Mouse (Mus musculus) erythroblast, embryonic 14.5 days (primary cell): ENCODE data around the gene Ier5l. TPM values are rescaled to one million over a fixed set of nuclear protein-coding genes. Genes with fewer than 3 reads are reported as not detected.

Experiments used
- H3K27me3 ChIP-seq: 2 replicates; pipeline ENCODE4 v1.6.1; 2012; ENCODE audit warnings: inconsistent platforms; ENCODE audit not compliant: control insufficient read depth
- H3K36me3 ChIP-seq: 2 replicates; pipeline ENCODE4 v1.6.1; 2012; ENCODE audit warnings: mild to moderate bottlenecking, inconsistent platforms; ENCODE audit not compliant: control insufficient read depth
- H3K4me1 ChIP-seq: 2 replicates; pipeline ENCODE4 v1.6.1; 2012; ENCODE audit warnings: inconsistent platforms; ENCODE audit not compliant: control insufficient read depth
- H3K4me3 ChIP-seq: replicated peaks from 2 replicates; pipeline ENCODE3; 2012; ENCODE audit warnings: moderate library complexity, mild to moderate bottlenecking, inconsistent platforms
- H3K9me3 ChIP-seq: 2 replicates; pipeline ENCODE4 v1.6.1; 2012; ENCODE audit warnings: low read length, inconsistent platforms, mixed read lengths; ENCODE audit not compliant: control insufficient read depth
- GATA1 ChIP-seq: IDR thresholded peaks from 2 replicates; pipeline ENCODE4 v1.6.1; 2012; ENCODE audit warnings: low read length, inconsistent platforms, mixed read lengths
- TAL1 ChIP-seq: IDR thresholded peaks from 3 replicates; pipeline ENCODE4 v1.6.1; 2012; ENCODE audit warnings: low read length, inconsistent platforms, mixed read lengths
- polyA plus RNA-seq: library from polyadenylated mRNA; stranded (reverse); fragments of >175 nt; gene quantifications from 2 replicates; pipeline ENCODE4 v1.2.3, GENCODE M21; 2012

Ier5l gene
- polyA plus RNA-seq, result 0.02 TPM in 2 replicates

DNA sequence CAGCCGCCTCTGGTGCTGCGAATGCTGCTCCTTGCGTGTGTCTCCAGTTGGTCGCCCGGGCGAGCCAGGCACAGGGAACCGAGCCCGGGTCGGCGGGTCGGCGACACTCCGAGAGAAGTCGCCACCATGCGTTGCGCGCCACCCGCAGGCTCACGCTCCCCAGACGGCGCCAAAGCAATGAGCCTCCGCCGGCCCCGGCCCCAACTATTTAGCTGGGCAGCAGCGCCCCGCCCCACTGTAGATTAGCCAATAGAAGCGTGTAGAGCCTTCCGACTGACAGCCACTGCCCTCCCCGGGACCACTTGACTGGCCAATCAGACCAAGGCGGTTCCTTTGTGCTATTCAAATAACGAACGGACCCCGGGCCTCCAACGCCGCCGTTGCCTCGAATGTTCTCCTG lies at the start of gene Ier5l:
Gene Ier5l (minus strand): TSS at position 181 of the 400 bp plus-strand sequence.
- H3K27me3 ChIP-seq, result peaks cover 74% of the 10 kb centered on the region
- H3K4me3 ChIP-seq, result peak within 1 kb of the TSS; percentile 46

DNA sequence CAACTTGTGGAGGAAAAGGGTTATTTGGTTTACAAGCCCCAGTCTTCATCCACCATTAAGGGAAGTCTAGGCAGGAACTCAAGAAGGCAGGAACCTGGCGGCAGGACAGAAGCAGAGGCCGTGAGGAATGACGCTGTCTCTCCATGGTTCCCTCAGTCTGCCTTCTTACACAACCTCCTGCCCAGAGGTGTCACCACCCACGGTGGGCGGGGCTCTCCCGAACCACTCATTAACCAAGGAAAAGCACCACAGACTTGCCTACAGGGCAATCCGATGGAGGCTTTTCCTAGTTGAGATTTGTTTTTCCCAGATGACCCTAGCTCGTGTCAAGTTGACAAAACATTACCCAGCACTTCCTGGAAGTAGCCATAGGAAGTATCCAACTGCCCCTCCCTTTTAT lies 49.7 kb upstream of the Ier5l start:
- TF ChIP-seq GATA1 (no peak), TAL1 (no peak)
- Histone ChIP-seq H3K36me3 (no peaks in the 10 kb centered on the region), H3K4me1 (no peaks in the 10 kb centered on the region), H3K9me3 (no peaks in the 10 kb centered on the region), H3K4me3 (no peak overlapping the region), H3K27me3 (no peaks in the 10 kb centered on the region)

More for the DNA sequence above, at the start of gene Ier5l:
- Histone ChIP-seq H3K4me1 (peaks cover 12% of the 10 kb centered on the region), H3K9me3 (no peaks in the 10 kb centered on the region; the same call in 1 of the 2 replicates), H3K36me3 (no peaks in the 10 kb centered on the region)
- TF ChIP-seq GATA1 (no peak), TAL1 (no peak)

DNA sequence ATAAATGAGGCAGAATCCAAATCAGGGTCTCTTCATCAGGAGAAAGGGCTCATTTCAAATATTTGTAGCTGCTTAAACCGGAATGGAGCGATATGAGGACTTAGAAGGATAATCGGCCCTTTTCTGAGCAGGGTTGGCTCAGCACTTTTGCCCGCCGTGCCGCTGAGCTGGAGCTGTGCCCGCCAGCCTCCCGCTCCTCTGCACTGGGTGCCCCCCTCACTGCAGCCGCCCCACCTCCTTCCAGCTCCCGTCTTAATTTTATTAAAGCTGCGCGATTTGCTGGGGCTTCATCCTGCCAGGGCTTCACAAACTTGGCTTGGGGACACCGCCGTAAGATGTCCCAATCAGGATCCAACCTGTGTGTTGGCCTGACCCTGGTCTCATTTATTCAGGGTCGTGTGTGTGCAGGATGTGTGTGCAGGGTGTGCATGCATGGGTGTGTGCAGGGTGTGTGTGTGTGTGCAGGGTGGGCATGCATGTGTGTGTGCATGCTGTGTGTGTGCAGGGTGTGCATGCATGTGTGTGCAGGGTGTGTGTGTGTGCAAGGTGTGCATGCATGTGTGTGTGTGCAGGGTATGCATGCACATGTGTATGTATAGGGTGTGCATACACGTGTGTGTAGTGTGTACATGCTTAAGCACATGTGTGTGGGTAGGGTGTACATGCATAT lies 36.8 kb upstream of the Ier5l start:
- peaks cover 6% of the 10 kb centered on the region for H3K4me1 ChIP-seq
- H3K36me3 ChIP-seq, result no peaks in the 10 kb centered on the region
- H3K9me3 ChIP-seq, result peaks cover 9% of the 10 kb centered on the region
- TF ChIP-seq GATA1, result no peak
- no peak for TF ChIP-seq TAL1
- H3K4me3 ChIP-seq, result no peak overlapping the region
- H3K27me3 ChIP-seq, result peaks cover 3% of the 10 kb centered on the region

DNA sequence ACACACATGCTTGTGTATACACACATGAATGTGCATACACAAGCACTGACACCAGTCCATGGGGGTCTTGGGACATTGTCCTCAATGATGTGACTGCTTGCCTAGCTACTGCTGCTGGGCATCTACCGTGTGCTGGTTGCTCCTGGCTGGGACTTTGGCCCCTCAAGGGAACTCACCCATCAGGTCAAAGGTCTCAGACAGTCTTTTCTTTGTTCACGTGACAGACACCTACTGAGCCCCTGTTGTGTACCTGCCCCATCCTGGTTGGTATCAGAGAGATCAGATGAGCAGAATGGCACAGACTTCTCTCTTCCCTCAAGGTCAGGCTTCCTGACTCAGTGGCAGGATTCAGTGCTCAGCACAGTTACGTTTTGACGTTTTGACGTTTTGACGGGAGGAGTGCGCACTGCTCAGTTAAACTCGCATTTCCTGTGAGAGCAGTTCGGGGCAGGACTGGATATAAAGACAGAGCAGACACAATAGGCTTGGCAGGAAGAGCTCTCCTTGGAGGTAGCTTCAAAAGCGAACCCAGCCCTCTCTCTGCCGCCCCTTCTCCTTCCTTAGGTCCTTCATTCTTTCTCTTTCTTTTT lies 33.2 kb upstream of the Ier5l start:
- no peak overlapping the region for H3K4me3 ChIP-seq
- H3K27me3 ChIP-seq, result peaks cover 3% of the 10 kb centered on the region
- H3K9me3 ChIP-seq, result peaks cover 9% of the 10 kb centered on the region
- no peak for TF ChIP-seq TAL1
- no peak for TF ChIP-seq GATA1
- peaks cover 6% of the 10 kb centered on the region for H3K4me1 ChIP-seq
- H3K36me3 ChIP-seq, result no peaks in the 10 kb centered on the region

DNA sequence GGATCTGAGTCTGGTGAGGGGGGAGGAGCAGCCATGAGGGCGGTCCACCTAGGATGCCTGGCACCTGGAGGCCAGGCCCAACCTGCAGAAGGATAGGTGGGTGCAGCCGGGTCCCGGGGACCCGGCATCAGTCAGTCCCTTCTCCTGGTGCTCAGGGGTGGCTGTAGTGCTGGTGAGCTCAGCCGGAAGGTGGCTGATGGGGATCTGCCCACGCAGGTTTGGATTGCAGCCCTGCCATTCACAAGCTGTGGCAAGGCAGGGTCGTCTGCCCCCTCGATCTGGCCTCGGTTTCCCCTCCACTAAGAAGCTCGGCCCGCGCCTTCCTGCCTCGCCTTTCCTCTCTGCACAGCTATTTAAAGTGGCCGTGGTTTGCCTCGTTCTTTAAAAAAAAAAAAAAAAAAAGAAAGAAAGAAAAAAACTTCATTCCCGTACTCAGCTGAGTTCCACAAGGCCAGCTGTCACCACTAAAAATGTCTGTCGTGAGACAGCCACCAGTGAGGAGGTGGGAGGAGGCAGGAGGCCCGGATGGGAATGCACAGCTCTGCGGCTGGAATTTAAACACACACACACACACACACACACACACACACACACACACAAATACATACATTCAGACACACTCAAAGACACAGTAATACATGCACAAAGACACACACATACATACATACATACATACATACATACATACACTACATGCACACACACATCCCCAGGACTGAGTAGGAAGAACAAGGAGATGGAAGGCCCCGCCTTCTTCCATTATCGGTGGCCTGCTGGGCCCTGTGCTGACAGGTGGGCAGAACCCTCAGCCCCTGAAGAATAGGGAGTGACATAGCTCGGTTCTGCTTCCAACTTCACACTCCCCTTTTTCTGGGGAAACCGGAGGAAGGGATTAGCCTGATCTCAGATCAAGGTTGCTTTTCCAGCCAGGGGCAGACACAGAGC lies 29.9 kb upstream of the Ier5l start:
- Histone ChIP-seq H3K4me3 (no peak overlapping the region), H3K27me3 (peaks cover 3% of the 10 kb centered on the region), H3K36me3 (no peaks in the 10 kb centered on the region), H3K9me3 (peaks cover 9% of the 10 kb centered on the region), H3K4me1 (peaks cover 6% of the 10 kb centered on the region)
- no peak for TF ChIP-seq TAL1
- no peak for TF ChIP-seq GATA1

DNA sequence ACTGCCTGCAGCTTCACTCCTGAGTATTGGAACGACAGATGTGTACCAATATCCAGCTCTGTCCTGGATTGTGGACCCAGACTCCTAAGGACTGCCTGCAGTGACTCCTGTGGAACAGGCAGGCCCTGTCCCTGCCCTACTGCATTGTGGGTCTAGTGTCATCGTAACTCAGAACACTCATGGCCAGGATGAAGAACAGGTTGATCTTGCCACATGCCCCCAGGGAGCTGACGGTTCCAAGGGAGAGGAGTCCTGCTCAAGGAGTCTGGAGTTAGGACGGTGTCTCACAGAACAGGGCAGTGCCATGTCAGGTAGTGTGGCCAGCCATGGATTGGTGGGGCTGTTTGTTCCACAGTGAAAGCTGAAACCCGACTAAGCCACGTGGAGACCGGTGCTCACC lies 27.7 kb upstream of the Ier5l start:
- TF ChIP-seq TAL1 (no peak), GATA1 (no peak)
- Histone ChIP-seq H3K9me3 (peaks cover 7% of the 10 kb centered on the region), H3K4me3 (no peak overlapping the region), H3K4me1 (peaks cover 4% of the 10 kb centered on the region), H3K36me3 (no peaks in the 10 kb centered on the region), H3K27me3 (peaks cover 1% of the 10 kb centered on the region)

DNA sequence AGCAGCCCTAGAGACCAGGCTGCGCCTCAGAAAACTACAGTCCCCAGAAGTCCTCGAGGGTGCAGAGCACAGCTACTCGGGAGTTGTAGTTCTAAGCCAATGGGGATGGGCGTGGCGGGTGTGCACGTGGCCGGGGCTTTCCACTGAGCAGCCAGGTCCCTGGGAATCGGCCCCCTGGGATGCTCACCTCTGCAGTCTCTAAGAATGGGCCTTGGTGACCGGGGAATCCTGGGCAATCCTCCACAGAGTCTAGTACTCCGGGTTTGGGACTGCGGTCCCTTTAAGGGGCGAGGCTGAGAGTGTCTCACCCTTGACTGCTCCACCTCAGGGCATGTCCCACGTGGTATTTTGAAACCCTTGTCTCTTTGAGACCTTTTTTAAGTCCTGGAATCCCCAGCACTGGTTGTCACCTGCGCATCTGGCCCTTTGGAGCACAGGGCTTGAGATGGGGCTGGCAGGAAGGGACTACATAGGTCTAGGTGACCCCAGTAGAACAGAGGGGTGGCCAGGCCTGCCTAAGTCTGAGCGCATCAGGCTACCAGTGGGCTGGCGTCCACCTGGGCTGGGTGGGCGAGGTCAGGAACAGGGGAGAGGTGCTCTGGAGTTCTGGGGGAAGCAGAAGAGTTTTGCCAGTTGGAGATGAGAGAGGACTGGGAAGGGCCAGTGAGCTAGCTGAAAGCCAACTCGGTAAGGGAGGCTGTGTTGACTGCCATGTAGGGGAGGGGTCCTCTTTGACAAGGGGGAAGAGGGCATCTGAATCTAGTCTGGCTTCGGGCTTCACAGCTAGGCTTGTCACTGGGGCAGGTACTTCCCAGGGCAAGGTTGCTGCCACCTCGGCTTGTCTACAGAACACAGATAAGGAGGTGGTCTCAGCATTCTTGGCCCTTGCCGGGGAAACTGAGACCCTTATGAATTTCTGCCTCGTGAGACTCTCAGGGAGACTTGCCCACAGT lies 22.2 kb upstream of the Ier5l start:
- peaks cover 4% of the 10 kb centered on the region for H3K4me1 ChIP-seq
- no peaks in the 10 kb centered on the region for H3K36me3 ChIP-seq
- no peak overlapping the region for H3K4me3 ChIP-seq
- TF ChIP-seq TAL1 (no peak), GATA1 (no peak)
- no peaks in the 10 kb centered on the region; the same call in 1 of the 2 replicates for H3K9me3 ChIP-seq
- H3K27me3 ChIP-seq, result no peaks in the 10 kb centered on the region
